Mouse (Mus musculus) liver, embryonic 14.5 days (tissue): ENCODE data around the gene Sart1.

ENCODE experiments used
- CTCF ChIP-seq: IDR thresholded peaks from 2 replicates; pipeline ENCODE4 v1.5.1; 2016; ENCODE audit warnings: antibody characterized with exemption, low read depth, control low read depth
- EP300 ChIP-seq: IDR thresholded peaks from 2 replicates; pipeline ENCODE4 v1.6.1; 2016; ENCODE audit warnings: antibody characterized with exemption, low read depth

GRCm38 (mm10) chr19:5395371-5395770 lies 6.9 kb upstream of the Sart1 start:
- TF ChIP-seq CTCF: no peak
- TF ChIP-seq EP300: no peak
